Mouse (Mus musculus) neutrophil, adult 83 days (primary cell): Measurements from ENCODE around the gene Tmem19. TPM values are rescaled to one million over a fixed set of nuclear protein-coding genes. Genes with fewer than 3 reads are reported as not detected.

Source experiments
- total RNA-seq, 2 experiments: library from RNA; stranded (reverse); gene quantifications; one replicate each; pipeline ENCODE4 v1.2.4; 2023

Gene Tmem19
- 10 to 100 TPM; 22.8 to 24.5 TPM for total RNA-seq

DNA sequence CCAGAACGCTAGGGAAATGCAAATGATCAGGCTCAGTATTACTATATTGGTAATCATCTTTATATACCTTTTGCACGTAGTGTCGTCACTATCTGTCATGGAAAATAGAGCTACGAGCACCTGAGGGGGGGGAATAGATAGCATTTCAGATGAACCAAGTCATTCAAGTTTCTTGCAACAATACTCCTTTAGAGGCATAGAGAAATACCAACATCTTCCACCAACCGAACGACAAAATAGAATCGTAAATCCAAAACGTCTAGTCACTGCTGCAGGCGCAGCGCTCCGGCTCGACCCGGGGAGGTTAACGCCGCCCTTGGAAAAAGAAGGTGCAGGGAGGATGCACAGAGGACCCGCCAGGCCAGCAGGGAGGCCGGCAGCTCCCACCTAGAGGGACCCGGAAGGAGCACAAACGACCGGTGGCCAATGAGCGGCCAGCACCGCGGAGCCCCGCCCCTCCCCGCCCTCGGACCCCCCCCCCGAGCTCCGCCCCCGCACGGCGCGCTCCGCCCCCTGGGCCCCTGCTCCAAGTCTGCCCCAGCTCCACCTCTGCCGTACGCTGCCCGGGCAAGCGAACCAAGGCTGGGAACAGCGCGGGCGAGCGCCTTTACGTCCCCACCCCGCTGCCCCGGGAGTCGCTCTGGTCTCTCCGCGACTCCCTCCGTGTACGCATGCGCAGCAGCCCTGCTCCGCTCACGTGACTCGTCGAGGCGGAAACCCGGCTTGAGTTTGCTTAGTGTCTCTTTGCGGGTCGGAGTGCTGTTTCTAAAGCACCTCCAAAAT lies at the start of gene Tmem19:
Gene Tmem19 (minus strand): TSS at position 662 of the 783 bp plus-strand sequence.

GRCm38 (mm10) chr10:115384221-115385017 lies 22.1 kb upstream of the Tmem19 start, which contains the start of the genes Thap2 and Zfc3h1:
Gene Thap2 (minus strand): TSS chr10:115384443.
Gene Zfc3h1 (plus strand): TSS chr10:115384959.

DNA sequence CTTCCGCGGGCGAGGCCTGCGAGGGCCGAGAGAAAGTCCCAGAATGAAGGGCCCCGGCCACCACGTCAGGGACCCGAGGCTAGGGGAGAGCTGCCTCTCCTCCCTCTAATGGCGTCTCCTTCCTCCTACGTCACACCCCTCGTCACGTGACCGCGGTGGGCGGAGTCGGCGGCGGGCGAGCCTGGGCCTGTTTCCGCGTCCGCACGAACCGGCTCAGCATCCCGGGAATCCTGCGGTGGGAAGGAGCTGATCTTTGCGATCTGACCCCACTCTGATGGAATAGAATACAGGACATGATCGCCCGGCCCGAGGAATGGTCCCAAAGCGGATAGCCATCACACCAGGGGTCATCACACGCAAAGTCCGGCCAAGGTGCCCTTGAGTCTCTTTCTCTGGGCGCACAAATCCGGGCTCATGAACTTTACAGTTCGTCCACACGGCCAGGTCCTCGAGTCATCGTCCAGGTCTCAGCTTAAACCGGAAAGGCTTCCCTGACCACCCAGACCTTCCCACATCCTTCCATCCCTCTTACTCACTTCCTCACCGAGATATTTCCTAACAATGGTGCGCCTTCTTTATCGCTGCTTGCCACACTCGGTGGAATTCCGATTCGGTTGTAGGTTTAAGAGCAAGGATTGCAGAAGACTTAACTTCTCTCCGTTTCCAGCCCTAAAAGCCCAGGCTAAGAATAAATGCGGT lies 46.7 kb downstream of the Tmem19 start, which contains the start of gene Rab21:
Gene Rab21 (minus strand): TSS at position 122 of the 699 bp plus-strand sequence.

Other genes with a start within 250 kb of the Tmem19 start
- not detected for gene Tph2, start 177.5 kb downstream of the Tmem19 start, total RNA-seq
- gene Tbc1d15, start 111.0 kb downstream of the Tmem19 start, total RNA-seq, result 10 to 100 TPM; 81.9 to 90.3 TPM
- gene Rab21, start 46.9 kb downstream of the Tmem19 start, total RNA-seq, result 10 to 100 TPM; 59.7 to 60.6 TPM
- 1 to 10 TPM; 5.1 to 5.3 TPM for gene Thap2, start 21.9 kb upstream of the Tmem19 start, total RNA-seq
- 10 to 100 TPM; 49.0 to 63.1 TPM for gene Zfc3h1, start 22.5 kb upstream of the Tmem19 start, total RNA-seq
- not detected for gene A930009A15Rik, start 207.5 kb upstream of the Tmem19 start, total RNA-seq
- under 1 TPM; 0.13 to 0.50 TPM for gene Lgr5, start 225.3 kb upstream of the Tmem19 start, total RNA-seq